Mouse (Mus musculus): Measurements from ENCODE around the gene Rbks.

DNA sequence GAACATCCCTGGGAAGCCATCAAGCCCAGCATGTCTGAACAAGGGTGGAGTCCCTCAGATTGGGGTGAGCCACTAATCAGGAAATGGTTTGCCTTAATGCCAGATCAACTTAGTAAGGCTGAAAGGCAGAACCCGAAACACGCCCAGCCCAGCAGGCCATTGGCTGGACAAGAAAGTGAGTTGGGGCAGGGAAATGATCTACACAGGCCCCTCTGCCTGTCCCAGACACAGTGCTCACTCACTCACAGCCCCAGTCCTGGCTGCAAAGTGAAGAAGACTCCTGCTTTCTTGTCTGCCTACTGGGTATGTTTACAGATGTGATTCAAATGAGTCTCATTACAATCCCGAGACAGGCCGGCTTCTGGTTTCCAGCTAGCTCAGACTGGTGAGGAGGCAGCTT lies 63.3 kb downstream of the Rbks start:
- TF ChIP-seq CHD2 (IDR thresholded peaks at IDR 0.05; ENCODE audit: low read depth, low read length) (no peak), HCFC1 (IDR thresholded peaks at IDR 0.05; ENCODE audit: borderline replicate concordance, insufficient read depth, low read length) (no peak), ZC3H11A (IDR thresholded peaks at IDR 0.05; ENCODE audit: borderline replicate concordance, low read depth, low read length) (no peak), ZNF384 (IDR thresholded peaks at IDR 0.05; ENCODE audit: low read depth, low read length) (no peak), MAFK (IDR thresholded peaks at IDR 0.05; ENCODE audit: insufficient read depth, low read depth, low read length) (no peak)
